Mouse (Mus musculus) ES-Bruce4 (cell line): ENCODE data around the gene Smarcad1.

ENCODE experiments used
- CTCF ChIP-seq: IDR thresholded peaks from one replicate; pipeline ENCODE4 v1.8.1; 2011; ENCODE audit warnings: low read depth, low read length
- EP300 ChIP-seq: IDR thresholded peaks from 2 replicates; pipeline ENCODE4 v1.6.1; 2011; ENCODE audit warnings: low read depth, low read length; ENCODE audit not compliant: insufficient read depth
- POLR2A ChIP-seq: IDR thresholded peaks from one replicate; pipeline ENCODE4 v1.8.1; 2011; ENCODE audit warnings: low read length; ENCODE audit not compliant: insufficient read depth

DNA sequence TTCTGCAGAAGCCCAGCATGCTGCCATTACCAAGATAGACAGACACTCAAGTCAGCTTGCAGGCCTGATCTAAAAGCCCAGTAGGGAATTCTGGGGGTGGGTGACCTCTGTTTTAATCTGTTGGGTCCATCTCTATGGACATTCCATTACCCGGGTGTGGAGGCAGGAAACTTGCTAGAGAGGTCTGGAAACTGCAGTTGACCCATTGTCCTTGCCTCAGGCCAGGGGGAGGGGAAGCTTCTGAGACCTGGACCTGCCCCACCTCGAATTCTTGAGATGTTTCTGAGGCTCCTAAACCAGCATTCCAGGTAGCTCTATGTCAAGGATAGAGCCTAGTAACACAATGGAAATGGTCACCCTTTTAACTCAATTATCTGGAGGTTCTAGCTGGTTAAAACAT lies 17.7 kb upstream of the Smarcad1 start:
- TF ChIP-seq CTCF (no peak), EP300 (peak; percentile 100), POLR2A (no peak)
